Mouse (Mus musculus) forebrain, embryonic 13.5 days (tissue): ENCODE results near the gene Tspoap1. TPM values are rescaled to one million over a fixed set of nuclear protein-coding genes. Genes with fewer than 3 reads are reported as not detected.
A peak's percentile ranks its signal among the peaks of the same experiment; 100 is the strongest.

ENCODE experiments used
- ATAC-seq: fragments of 200-750 bp; cut with Nextera tagmentation; 2 replicates; pipeline ENCODE4 v1.8.0; 2017
- H3K27ac ChIP-seq: fragments of 300-500 bp; sonication (generic); 2 replicates; pipeline ENCODE4 v1.5.1; 2015; ENCODE audit warnings: inconsistent platforms, mild to moderate bottlenecking, moderate library complexity
- H3K27me3 ChIP-seq: fragments of 300-500 bp; sonication (generic); 2 replicates; pipeline ENCODE4 v1.6.1; 2015; ENCODE audit warnings: mild to moderate bottlenecking, inconsistent platforms
- H3K36me3 ChIP-seq: fragments of 300-500 bp; sonication (generic); 2 replicates; pipeline ENCODE4 v1.6.1; 2015; ENCODE audit warnings: mild to moderate bottlenecking, inconsistent platforms; ENCODE audit not compliant: poor library complexity, severe bottlenecking
- H3K4me1 ChIP-seq: fragments of 300-500 bp; sonication (generic); 2 replicates; pipeline ENCODE4 v1.6.1; 2015; ENCODE audit warnings: inconsistent platforms
- H3K4me2 ChIP-seq: fragments of 300-500 bp; sonication (generic); 2 replicates; pipeline ENCODE4 v1.6.1; 2015; ENCODE audit warnings: inconsistent platforms, mild to moderate bottlenecking, moderate library complexity
- H3K4me3 ChIP-seq: fragments of 300-500 bp; sonication (generic); 2 replicates; pipeline ENCODE4 v1.5.1; 2015; ENCODE audit warnings: mild to moderate bottlenecking, inconsistent platforms
- H3K9ac ChIP-seq: fragments of 300-500 bp; sonication (generic); 2 replicates; pipeline ENCODE4 v1.6.1; 2015; ENCODE audit warnings: mild to moderate bottlenecking, inconsistent platforms
- H3K9me3 ChIP-seq: fragments of 300-500 bp; sonication (generic); replicated peaks from 2 replicates; pipeline ENCODE4 v1.6.1; 2016; ENCODE audit warnings: inconsistent platforms
- WGBS: fragments of 180-500 bp; shearing (Covaris S2); methylation state at CpG from one replicate; pipeline ENCODE4 v1.1.7; 2015; 5-methylcytosine and 5-hydroxymethylcytosine counted together
- polyA plus RNA-seq: library from polyadenylated mRNA; unstranded; fragments of >200 nt; fragmentation: Nextera tagmentation; extraction: Ambion mirVana; gene quantifications from 2 replicates; pipeline ENCODE4 v1.2.1, GENCODE M21; 2015

Tspoap1 gene
- polyA plus RNA-seq, 1 experiment from 2014 or later = 20.7 TPM

DNA sequence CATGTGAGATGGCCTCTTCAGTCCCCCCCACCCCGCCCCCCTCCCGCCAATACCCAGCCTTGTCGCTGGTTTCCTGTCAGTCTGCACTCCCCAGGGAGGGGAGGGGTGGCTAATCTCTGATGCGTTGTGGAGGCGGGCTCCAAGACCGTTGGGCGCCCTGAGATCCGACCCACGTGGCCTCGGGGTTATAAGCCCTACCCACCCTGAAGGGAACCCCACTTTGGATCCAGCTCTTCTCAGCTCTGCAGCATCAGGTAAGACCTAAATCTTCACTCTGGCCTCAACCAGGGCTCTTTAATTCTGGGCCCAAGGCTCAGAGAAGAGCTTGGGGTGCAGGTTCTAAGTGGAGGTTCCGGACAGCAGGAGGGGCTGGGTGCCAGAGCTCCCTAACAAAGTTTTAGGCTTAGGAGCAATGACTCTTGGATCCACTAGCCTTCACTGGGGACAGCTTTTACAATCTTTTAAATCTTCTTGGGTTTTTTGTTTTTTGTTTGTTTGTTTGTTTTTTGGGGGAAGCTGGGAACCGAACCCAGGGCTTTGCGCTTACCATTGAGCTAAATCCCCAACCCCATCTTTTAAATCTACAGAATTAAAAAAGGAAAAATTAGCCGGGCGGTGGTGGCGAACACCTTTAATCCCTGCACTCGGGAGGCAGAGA lies 4.9 kb upstream of the Tspoap1 start:
- H3K4me1 ChIP-seq = peaks cover 10% of the 10 kb centered on the region
- H3K4me2 ChIP-seq = no peak overlapping the region
- no peak overlapping the region for H3K27ac ChIP-seq
- no peak overlapping the region for H3K4me3 ChIP-seq
- H3K27me3 ChIP-seq = no peaks in the 10 kb centered on the region
- ATAC-seq = no peak
- H3K9me3 ChIP-seq = no peaks in the 10 kb centered on the region
- H3K36me3 ChIP-seq = no peaks in the 10 kb centered on the region
- no peak overlapping the region for H3K9ac ChIP-seq
- WGBS = 75% methylated on average over 17 of the region's 17 CpGs

DNA sequence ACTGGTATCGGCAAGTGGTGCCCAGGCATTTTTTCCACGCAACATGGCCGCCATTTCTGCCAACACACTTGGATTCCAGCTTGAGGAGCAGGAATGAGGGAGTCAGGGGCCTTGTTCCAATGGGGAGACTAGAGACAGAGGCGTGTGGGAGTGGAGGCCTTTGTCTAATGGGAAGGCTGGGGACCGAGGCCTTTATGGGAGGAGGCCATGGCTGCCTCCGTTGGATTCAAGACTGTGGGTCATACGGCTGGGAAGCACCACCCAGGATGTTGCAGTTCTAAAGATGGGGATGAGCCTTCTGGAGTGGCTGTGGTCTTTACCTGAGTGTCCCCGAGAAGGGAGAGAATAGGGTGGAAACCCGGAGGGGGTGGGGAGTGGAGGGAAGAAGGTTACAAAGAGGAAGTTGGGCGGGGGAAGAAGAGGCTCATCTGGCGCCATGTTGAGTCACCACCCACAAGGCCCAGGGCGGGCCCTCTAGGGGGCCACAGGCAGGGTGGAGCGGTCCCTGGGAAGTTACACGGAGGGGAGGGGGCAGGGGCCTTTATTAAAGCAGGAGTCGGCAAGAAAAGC lies 4.0 kb upstream of the Tspoap1 start:
- Histone ChIP-seq H3K4me2 (no peak overlapping the region), H3K9me3 (no peaks in the 10 kb centered on the region), H3K27me3 (peaks cover 6% of the 10 kb centered on the region), H3K9ac (no peak overlapping the region), H3K36me3 (no peaks in the 10 kb centered on the region), H3K4me1 (peaks cover 15% of the 10 kb centered on the region), H3K27ac (no peak overlapping the region), H3K4me3 (no peak overlapping the region)
- 87% methylated on average over 15 of the region's 15 CpGs for WGBS
- no peak for ATAC-seq

DNA sequence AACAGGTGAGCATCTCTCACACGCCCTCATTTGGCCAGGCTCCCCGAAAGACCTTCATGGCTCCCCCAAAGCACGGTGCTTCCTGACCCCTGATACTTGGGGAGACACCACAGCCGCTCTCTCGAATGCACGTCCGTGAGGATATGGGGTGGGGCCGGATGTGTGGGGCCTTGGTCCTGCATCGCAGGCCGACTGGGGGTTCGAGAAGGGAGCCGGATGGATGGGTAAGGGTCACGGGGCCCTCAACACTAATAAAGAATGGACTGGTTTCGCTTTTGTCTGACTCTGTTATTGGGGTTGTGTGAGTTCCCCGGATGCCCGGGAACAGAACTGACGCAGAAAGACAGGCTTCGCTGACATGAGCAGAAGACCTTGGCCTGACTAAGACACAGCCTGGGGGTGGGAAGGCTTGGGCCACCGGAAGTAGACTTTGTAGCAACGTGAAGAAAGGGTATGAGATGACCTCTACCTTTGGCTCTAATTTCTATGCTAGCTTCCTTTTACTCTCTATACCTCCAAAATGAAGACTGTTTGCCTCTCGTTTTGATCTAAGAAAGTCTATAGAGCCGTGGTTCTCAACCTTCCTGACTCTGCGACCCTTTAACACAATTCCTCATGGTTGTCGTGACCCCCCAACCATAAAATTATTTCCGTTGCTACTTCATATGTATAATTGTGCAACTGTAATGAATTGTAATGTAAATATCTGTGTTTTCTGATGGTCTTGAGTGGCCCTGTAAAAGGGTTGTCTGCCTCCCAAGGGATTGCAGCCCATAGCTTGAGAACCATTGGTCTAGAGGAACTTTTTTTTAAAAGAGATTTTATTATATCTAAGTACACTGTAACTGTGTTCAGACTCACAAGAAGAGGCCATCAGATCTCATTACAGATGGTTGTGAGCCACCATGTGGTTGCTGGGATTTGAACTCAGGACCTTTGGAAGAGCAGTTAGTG lies 3.1 kb upstream of the Tspoap1 start:
- 91% methylated on average over 25 of the region's 25 CpGs for WGBS
- Histone ChIP-seq H3K4me1 (peaks cover 25% of the 10 kb centered on the region), H3K4me3 (no peak overlapping the region)

GRCm38 (mm10) chr11:87758161-87758911 lies 2.0 kb upstream of the Tspoap1 start:
- Histone ChIP-seq H3K4me3 (no peak overlapping the region), H3K27ac (no peak overlapping the region), H3K27me3 (peaks cover 24% of the 10 kb centered on the region), H3K4me1 (peaks cover 35% of the 10 kb centered on the region), H3K36me3 (no peaks in the 10 kb centered on the region), H3K9me3 (no peaks in the 10 kb centered on the region), H3K4me2 (no peak overlapping the region), H3K9ac (no peak overlapping the region)
- 83% methylated on average over 7 of the region's 7 CpGs for WGBS
- ATAC-seq = no peak

More for the DNA sequence above, 3.1 kb upstream of the Tspoap1 start:
- H3K4me2 ChIP-seq = no peak overlapping the region
- H3K36me3 ChIP-seq = no peaks in the 10 kb centered on the region
- ATAC-seq = no peak
- H3K9ac ChIP-seq = no peak overlapping the region
- H3K9me3 ChIP-seq = no peaks in the 10 kb centered on the region
- H3K27me3 ChIP-seq = peaks cover 15% of the 10 kb centered on the region
- no peak overlapping the region for H3K27ac ChIP-seq

- no peak for ATAC-seq
- 77% methylated on average over 4 of the region's 4 CpGs for WGBS
- H3K4me3 ChIP-seq = no peak overlapping the region
These were observed 1.3 kb upstream of the Tspoap1 start for GRCm38 (mm10) chr11:87758957-87759608.

DNA sequence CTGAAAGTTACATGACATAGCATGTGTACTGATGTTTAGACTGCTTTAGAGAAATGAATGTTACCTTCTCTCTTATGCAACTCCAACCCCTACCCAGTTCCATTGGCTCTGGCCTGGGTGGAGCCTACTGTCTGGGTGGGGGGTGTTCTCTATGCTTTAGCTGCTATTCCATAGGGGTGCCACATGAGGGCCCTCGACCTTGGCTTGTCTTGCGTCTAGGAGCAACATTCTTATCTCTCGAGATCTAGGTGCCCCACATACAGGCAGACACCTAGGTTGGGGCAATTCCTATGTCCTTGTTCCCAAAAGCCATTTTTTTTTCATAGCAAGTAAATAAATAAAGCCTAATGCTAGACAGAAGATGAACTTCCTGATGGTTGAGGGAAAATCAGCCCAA lies 734 bp upstream of the Tspoap1 start:
- peaks cover 44% of the 10 kb centered on the region for H3K4me1 ChIP-seq
- no peak overlapping the region for H3K4me3 ChIP-seq
- peaks cover 24% of the 10 kb centered on the region for H3K27me3 ChIP-seq
- H3K9me3 ChIP-seq = no peaks in the 10 kb centered on the region
- H3K4me2 ChIP-seq = peak overlapping the region; percentile 95
- H3K27ac ChIP-seq = peak overlapping the region; percentile 54
- H3K9ac ChIP-seq = peak overlapping the region; percentile 79; the same call in 1 of the 2 replicates
- WGBS = 5% methylated on average over 3 of the region's 3 CpGs
- ATAC-seq = no peak
- H3K36me3 ChIP-seq = no peaks in the 10 kb centered on the region

More at GRCm38 (mm10) chr11:87758957-87759608, 1.3 kb upstream of the Tspoap1 start:
- H3K4me1 ChIP-seq = peaks cover 42% of the 10 kb centered on the region
- H3K9me3 ChIP-seq = no peaks in the 10 kb centered on the region
- no peak overlapping the region for H3K27ac ChIP-seq
- no peak overlapping the region for H3K9ac ChIP-seq
- H3K27me3 ChIP-seq = peaks cover 24% of the 10 kb centered on the region
- no peak overlapping the region for H3K4me2 ChIP-seq
- no peaks in the 10 kb centered on the region for H3K36me3 ChIP-seq

GRCm38 (mm10) chr11:87761181-87761721 lies 910 bp downstream of the Tspoap1 start:
- H3K9ac ChIP-seq = peak overlapping the region; percentile 79
- peaks cover 27% of the 10 kb centered on the region for H3K27me3 ChIP-seq
- peak overlapping the region; percentile 95 for H3K4me2 ChIP-seq
- peaks cover 54% of the 10 kb centered on the region for H3K4me1 ChIP-seq
- no peak overlapping the region for H3K27ac ChIP-seq
- 63% methylated on average over 11 of the region's 11 CpGs for WGBS
- no peaks in the 10 kb centered on the region for H3K9me3 ChIP-seq
- no peaks in the 10 kb centered on the region for H3K36me3 ChIP-seq
- H3K4me3 ChIP-seq = peak overlapping the region; percentile 62
- ATAC-seq = no peak

DNA sequence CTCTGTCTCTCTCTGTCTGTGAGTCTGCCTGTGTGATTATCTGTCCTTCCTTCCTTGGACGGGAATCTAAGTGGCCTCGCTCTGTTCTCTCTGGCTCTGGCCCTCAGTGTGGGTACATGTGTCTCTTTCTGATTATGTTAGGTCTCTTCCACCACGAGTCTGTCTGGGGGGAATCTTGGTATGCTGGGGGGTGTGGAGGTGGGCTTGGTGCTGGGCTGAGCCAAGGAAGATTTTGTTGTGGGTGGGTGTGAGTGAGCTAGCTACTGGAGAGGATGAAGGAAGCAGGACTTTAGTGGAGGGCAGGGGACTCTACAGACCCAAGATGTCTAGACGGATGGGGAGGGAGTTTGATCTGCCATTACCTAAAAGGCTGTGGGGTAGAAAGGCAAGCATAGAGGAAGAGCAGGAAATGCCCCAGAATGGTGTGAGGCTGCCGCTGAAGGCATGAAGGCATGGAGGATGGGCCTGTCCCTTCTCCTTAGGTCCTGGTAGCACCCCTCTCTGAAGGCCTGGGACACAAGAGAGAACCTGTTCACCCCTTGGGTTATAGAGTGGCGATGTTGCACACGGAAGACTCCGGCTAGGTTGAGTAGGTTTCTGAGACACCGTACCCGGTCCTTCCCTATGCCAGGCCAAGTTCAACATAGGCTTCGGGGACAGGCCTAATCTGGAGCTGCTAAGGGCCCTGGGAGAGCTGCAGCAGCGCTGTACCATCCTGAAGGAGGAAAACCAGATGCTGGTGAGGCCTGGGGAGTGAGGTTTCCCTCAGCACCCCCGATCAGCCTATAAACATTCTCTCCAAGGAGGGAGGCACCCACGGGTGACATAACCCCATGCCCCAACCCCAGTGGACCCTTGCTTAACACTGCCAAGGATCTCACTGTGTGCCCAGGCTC lies 1.7 kb downstream of the Tspoap1 start:
- Histone ChIP-seq H3K36me3 (0 out of 2 replicates have a peak, but pooled peaks cover 6% of the 10 kb centered on the region), H3K9me3 (no peaks in the 10 kb centered on the region), H3K4me3 (peak overlapping the region; percentile 62), H3K4me1 (peaks cover 54% of the 10 kb centered on the region), H3K4me2 (peak overlapping the region; percentile 95), H3K27ac (no peak overlapping the region), H3K9ac (peak overlapping the region; percentile 79), H3K27me3 (peaks cover 31% of the 10 kb centered on the region)
- ATAC-seq = no peak
- 74% methylated on average over 14 of the region's 14 CpGs for WGBS

DNA sequence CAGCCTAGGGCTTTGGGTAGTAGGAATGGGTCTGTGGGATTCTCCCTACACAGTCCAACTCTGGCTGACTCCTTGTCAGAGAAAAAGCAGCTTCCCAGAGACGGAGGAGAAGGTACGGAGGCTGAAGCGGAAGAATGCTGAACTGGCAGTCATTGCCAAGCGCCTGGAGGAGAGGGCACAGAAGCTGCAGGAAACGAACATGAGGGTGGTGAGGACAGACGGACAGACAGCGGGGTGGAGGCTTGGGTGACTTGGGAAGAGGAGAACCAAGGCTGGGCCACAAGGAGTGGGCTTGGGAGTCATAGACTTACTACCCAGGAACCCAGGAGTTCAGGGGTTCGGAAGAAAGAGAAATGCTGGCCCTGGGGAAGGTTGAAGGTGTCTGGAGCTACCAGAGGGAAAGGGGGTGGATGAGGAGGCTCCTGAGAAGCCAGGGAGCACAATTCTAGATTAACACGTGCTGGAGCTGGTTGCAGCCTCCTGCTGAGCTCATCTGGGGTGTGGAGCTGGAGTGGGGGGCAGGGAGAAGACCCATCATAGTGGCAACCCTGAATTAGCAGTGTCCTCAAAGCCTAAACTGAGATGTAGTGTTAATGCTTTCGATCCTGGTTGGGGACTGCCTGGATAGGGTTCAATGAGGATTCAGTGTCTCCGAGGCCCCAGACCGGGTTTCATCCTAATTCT lies 2.5 kb downstream of the Tspoap1 start:
- H3K36me3 ChIP-seq = peaks cover 13% of the 10 kb centered on the region; the same call in 1 of the 2 replicates
- peak overlapping the region; percentile 62 for H3K4me3 ChIP-seq
- H3K4me1 ChIP-seq = peaks cover 54% of the 10 kb centered on the region
- ATAC-seq = no peak
- H3K27ac ChIP-seq = peak overlapping the region; percentile 51; the same call in 1 of the 2 replicates
- H3K9me3 ChIP-seq = no peaks in the 10 kb centered on the region
- H3K27me3 ChIP-seq = peaks cover 31% of the 10 kb centered on the region
- H3K4me2 ChIP-seq = peak overlapping the region; percentile 95
- peak overlapping the region; percentile 79 for H3K9ac ChIP-seq
- 44% methylated on average over 12 of the region's 12 CpGs for WGBS

DNA sequence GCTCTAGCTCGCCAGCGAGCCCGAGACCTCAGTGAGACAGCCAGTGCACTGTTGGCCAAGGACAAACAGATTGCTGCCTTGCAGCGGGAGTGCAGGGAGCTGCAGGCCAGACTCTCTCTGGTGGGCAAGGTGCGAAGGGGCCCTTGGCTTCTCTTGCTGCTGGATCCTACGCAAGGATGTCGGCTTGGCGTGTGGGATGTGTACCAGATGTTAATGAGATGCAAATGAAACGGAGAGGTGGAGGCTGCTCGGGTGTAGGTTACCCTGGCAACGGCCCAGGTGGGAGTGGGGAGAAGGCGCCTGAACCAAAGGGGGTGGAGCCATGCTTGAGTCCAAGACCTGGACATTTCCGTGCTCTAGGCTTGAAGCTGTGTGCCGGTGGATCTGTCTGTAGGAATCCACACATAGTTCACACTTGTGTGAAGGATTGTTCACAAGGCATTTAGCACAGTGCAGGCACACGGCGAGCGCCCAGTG lies 3.2 kb downstream of the Tspoap1 start:
- H3K4me2 ChIP-seq = peak overlapping the region; percentile 95
- peaks cover 54% of the 10 kb centered on the region for H3K4me1 ChIP-seq
- no peaks in the 10 kb centered on the region for H3K9me3 ChIP-seq
- peak overlapping the region; percentile 51 for H3K27ac ChIP-seq
- peak overlapping the region; percentile 79 for H3K9ac ChIP-seq
- H3K4me3 ChIP-seq = peak overlapping the region; percentile 62
- WGBS = under 1% methylated on average over 17 of the region's 17 CpGs
- H3K27me3 ChIP-seq = peaks cover 31% of the 10 kb centered on the region
- H3K36me3 ChIP-seq = peaks cover 20% of the 10 kb centered on the region
- ATAC-seq = peak; percentile 41
